Mouse (Mus musculus): ENCODE results near the gene Sec31b. TPM values are rescaled to one million over a fixed set of nuclear protein-coding genes. Genes with fewer than 3 reads are reported as not detected.

Gene Sec31b
- polyA plus RNA-seq, 1 experiment = 5.4 TPM

- no peaks in the 10 kb centered on the region for H3K4me1 ChIP-seq (ENCODE audit: control insufficient read depth, insufficient read depth, insufficient read length)
- H3K27me3 ChIP-seq (ENCODE audit: control insufficient read depth, insufficient read depth, low read length) = no peaks in the 10 kb centered on the region
- TF ChIP-seq CTCF (IDR thresholded peaks at IDR 0.05; ENCODE audit: extremely low read depth, insufficient read depth, insufficient read length, insufficient replicate concordance) (no peak), POLR2A (IDR thresholded peaks at IDR 0.05; ENCODE audit: low read depth, low read length) (no peak)
- H3K4me3 ChIP-seq (ENCODE audit: extremely low read depth, insufficient read depth, insufficient read length) = no peak overlapping the region
- WGBS = 83% methylated on average over 12 of the region's 12 CpGs
- no peak for DNase-seq (ENCODE audit: low read depth in 1 of 2, low spot score in 2 of 2)
- H3K27ac ChIP-seq (ENCODE audit: insufficient read depth, low read length) = no peak overlapping the region
- no peaks in the 10 kb centered on the region for H3K36me3 ChIP-seq (ENCODE audit: control insufficient read depth, insufficient read depth, low read length)
Observed at GRCm38 (mm10) chr19:44517996-44518768, 27.5 kb downstream of the Sec31b start.

DNA sequence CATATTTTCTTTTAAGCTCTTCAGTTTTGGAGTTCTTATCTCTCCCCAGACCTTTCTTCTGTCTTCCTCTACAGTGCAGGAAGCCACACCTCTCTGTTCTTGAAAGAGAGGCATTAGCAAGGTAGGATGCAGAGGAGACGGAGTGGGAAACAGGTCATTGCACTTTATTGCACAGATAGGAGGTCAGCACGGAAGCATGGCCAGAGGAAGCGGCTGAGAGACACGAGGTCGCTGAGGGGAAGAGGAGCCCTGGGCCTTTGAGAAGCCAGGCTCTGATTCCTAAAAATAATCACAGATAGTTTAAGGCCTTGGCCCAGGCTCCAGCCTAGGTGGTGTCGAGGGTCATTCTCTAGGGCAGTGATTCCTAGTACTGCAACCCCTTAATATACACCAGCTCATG, 29.9 kb downstream of the Sec31b start:
- H3K4me1 ChIP-seq (ENCODE audit: control insufficient read depth, insufficient read depth, insufficient read length) = peaks cover 6% of the 10 kb centered on the region
- no peak overlapping the region for H3K4me3 ChIP-seq (ENCODE audit: extremely low read depth, insufficient read depth, insufficient read length)
- no peak for DNase-seq (ENCODE audit: low read depth in 1 of 2, low spot score in 2 of 2)
- H3K27me3 ChIP-seq (ENCODE audit: control insufficient read depth, insufficient read depth, low read length) = peaks cover 10% of the 10 kb centered on the region
- 75% methylated on average over 6 of the region's 6 CpGs for WGBS
- no peak for TF ChIP-seq POLR2A (IDR thresholded peaks at IDR 0.05; ENCODE audit: low read depth, low read length)
- no peak for TF ChIP-seq CTCF (IDR thresholded peaks at IDR 0.05; ENCODE audit: extremely low read depth, insufficient read depth, insufficient read length, insufficient replicate concordance)
- H3K27ac ChIP-seq (ENCODE audit: insufficient read depth, low read length) = no peak overlapping the region
- H3K36me3 ChIP-seq (ENCODE audit: control insufficient read depth, insufficient read depth, low read length) = no peaks in the 10 kb centered on the region

DNA sequence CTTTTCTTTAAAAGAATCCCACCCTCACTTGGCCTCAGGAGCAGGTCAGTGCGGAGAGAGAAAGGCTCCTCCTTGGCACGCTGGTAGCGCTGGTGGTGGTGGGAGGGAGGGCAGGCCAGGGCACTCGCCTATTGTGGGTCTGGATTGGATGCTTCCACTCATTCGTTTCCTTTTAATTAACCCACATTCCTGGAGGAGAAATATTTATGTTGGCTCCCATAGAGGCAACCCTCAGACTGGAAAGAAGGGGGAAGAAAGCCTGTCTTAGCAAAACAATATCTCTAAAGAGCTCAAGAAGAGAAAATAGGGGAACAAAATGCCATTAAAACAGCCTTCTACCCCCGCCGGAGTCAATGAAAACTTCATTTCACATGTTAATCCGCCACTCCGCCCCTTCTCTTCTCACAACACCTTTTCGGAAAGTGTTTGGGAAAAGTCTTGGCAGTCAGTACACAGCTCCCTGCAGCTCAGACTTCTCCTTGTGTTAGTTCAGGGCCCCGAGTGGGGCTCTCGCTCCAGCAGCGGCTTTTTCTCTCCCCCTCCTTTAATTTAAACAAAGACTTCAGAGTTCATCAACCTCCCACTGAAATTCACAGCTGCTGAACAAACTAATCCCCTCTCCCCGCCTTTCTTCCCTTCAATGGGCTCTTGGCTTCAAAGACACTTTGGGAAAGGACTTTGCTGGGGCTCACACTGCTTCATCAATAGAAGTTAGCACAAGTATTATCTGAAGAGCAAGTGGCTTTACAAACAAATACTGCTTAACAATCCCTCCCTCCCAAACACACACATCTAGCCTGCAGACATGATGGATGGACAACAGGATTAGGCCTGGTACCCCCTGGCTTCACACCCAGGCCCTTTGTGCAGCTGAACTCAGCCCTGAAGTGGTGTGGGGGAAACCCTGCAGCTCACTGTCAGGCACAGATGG, 30.9 kb downstream of the Sec31b start:
- Histone ChIP-seq H3K27me3 (ENCODE audit: control insufficient read depth, insufficient read depth, low read length) (peaks cover 14% of the 10 kb centered on the region), H3K27ac (ENCODE audit: insufficient read depth, low read length) (no peak overlapping the region), H3K4me1 (ENCODE audit: control insufficient read depth, insufficient read depth, insufficient read length) (peaks cover 11% of the 10 kb centered on the region), H3K36me3 (ENCODE audit: control insufficient read depth, insufficient read depth, low read length) (no peaks in the 10 kb centered on the region), H3K4me3 (ENCODE audit: extremely low read depth, insufficient read depth, insufficient read length) (no peak overlapping the region)
- 82% methylated on average over 14 of the region's 14 CpGs for WGBS
- no peak for TF ChIP-seq CTCF (IDR thresholded peaks at IDR 0.05; ENCODE audit: extremely low read depth, insufficient read depth, insufficient read length, insufficient replicate concordance)
- TF ChIP-seq POLR2A (IDR thresholded peaks at IDR 0.05; ENCODE audit: low read depth, low read length) = no peak
- DNase-seq (ENCODE audit: low read depth in 1 of 2, low spot score in 2 of 2) = no peak

- Histone ChIP-seq H3K4me3 (ENCODE audit: extremely low read depth, insufficient read depth, insufficient read length) (no peak overlapping the region), H3K27ac (ENCODE audit: insufficient read depth, low read length) (no peak overlapping the region), H3K36me3 (ENCODE audit: control insufficient read depth, insufficient read depth, low read length) (no peaks in the 10 kb centered on the region), H3K4me1 (ENCODE audit: control insufficient read depth, insufficient read depth, insufficient read length) (peaks cover 11% of the 10 kb centered on the region), H3K27me3 (ENCODE audit: control insufficient read depth, insufficient read depth, low read length) (peaks cover 14% of the 10 kb centered on the region)
- 46% methylated on average over 7 of the region's 7 CpGs for WGBS
- TF ChIP-seq POLR2A (IDR thresholded peaks at IDR 0.05; ENCODE audit: low read depth, low read length) (no peak), CTCF (IDR thresholded peaks at IDR 0.05; ENCODE audit: extremely low read depth, insufficient read depth, insufficient read length, insufficient replicate concordance) (no peak)
- no peak for DNase-seq (ENCODE audit: low read depth in 1 of 2, low spot score in 2 of 2)
Observed at GRCm38 (mm10) chr19:44513921-44514482, 31.7 kb downstream of the Sec31b start.

- WGBS = 34% methylated on average over 11 of the region's 11 CpGs
- Histone ChIP-seq H3K4me1 (ENCODE audit: control insufficient read depth, insufficient read depth, insufficient read length) (peaks cover 11% of the 10 kb centered on the region), H3K36me3 (ENCODE audit: control insufficient read depth, insufficient read depth, low read length) (no peaks in the 10 kb centered on the region), H3K4me3 (ENCODE audit: extremely low read depth, insufficient read depth, insufficient read length) (no peak overlapping the region), H3K27me3 (ENCODE audit: control insufficient read depth, insufficient read depth, low read length) (peaks cover 14% of the 10 kb centered on the region), H3K27ac (ENCODE audit: insufficient read depth, low read length) (no peak overlapping the region)
- DNase-seq (ENCODE audit: low read depth in 1 of 2, low spot score in 2 of 2) = no peak
- no peak for TF ChIP-seq POLR2A (IDR thresholded peaks at IDR 0.05; ENCODE audit: low read depth, low read length)
- no peak for TF ChIP-seq CTCF (IDR thresholded peaks at IDR 0.05; ENCODE audit: extremely low read depth, insufficient read depth, insufficient read length, insufficient replicate concordance)
Observed at GRCm38 (mm10) chr19:44513054-44513833, 32.4 kb downstream of the Sec31b start.

GRCm38 (mm10) chr19:44512601-44513000, 33.1 kb downstream of the Sec31b start:
- H3K27me3 ChIP-seq (ENCODE audit: control insufficient read depth, insufficient read depth, low read length) = peaks cover 14% of the 10 kb centered on the region
- H3K4me3 ChIP-seq (ENCODE audit: extremely low read depth, insufficient read depth, insufficient read length) = no peak overlapping the region
- 41% methylated on average over 5 of the region's 5 CpGs for WGBS
- no peak for TF ChIP-seq CTCF (IDR thresholded peaks at IDR 0.05; ENCODE audit: extremely low read depth, insufficient read depth, insufficient read length, insufficient replicate concordance)
- no peak for TF ChIP-seq POLR2A (IDR thresholded peaks at IDR 0.05; ENCODE audit: low read depth, low read length)
- DNase-seq (ENCODE audit: low read depth in 1 of 2, low spot score in 2 of 2) = no peak
- peaks cover 11% of the 10 kb centered on the region for H3K4me1 ChIP-seq (ENCODE audit: control insufficient read depth, insufficient read depth, insufficient read length)
- H3K36me3 ChIP-seq (ENCODE audit: control insufficient read depth, insufficient read depth, low read length) = no peaks in the 10 kb centered on the region
- H3K27ac ChIP-seq (ENCODE audit: insufficient read depth, low read length) = no peak overlapping the region
